Mouse (Mus musculus) embryonic facial prominence, embryonic 14.5 days (tissue): ENCODE measurements at regions not wholly inside any gene's neighbourhood (a gene's known extent, or its start where the extent isn't known, plus 50 kb on each side); places are given as distances from the start of the nearest gene placed in this dataset.
"Not testable (repeated sequence)": the region's sequence is repeated elsewhere in the genome, so short reads cannot be mapped to it uniquely, and the experiment has no call there.

Source experiments
- ATAC-seq: fragments of 200-750 bp; cut with Nextera tagmentation; 2 replicates; pipeline ENCODE4 v1.8.0; 2017; ENCODE audit warnings: low read depth, moderate number of reproducible peaks, moderate TSS enrichment
- DNase-seq: peaks from one replicate; pipeline ENCODE4 v3.0.0-alpha.2; 2015; ENCODE audit warnings: low spot score
- H3K27ac ChIP-seq: fragments of 300-500 bp; sonication (generic); replicated peaks from 2 replicates; pipeline ENCODE4 v1.5.1; 2014; ENCODE audit warnings: low read depth, mild to moderate bottlenecking, low read length, moderate library complexity
- H3K27me3 ChIP-seq: fragments of 300-500 bp; sonication (generic); replicated peaks from 2 replicates; pipeline ENCODE4 v1.6.1; 2014; ENCODE audit warnings: low read length; ENCODE audit not compliant: control insufficient read depth, insufficient read depth
- H3K36me3 ChIP-seq: fragments of 300-500 bp; sonication (generic); 2 replicates; pipeline ENCODE4 v1.6.1; 2014; ENCODE audit warnings: low read length, mixed read lengths; ENCODE audit not compliant: control insufficient read depth, insufficient read depth
- H3K4me1 ChIP-seq: fragments of 300-500 bp; sonication (generic); 2 replicates; pipeline ENCODE4 v1.6.1; 2014; ENCODE audit warnings: antibody characterized with exemption, low read length; ENCODE audit not compliant: control insufficient read depth, insufficient read depth
- H3K4me2 ChIP-seq: fragments of 300-500 bp; sonication (generic); 2 replicates; pipeline ENCODE4 v1.6.1; 2014; ENCODE audit warnings: low read depth, mild to moderate bottlenecking, low read length, moderate library complexity, mixed read lengths
- H3K4me3 ChIP-seq: fragments of 300-500 bp; sonication (generic); 2 replicates; pipeline ENCODE4 v1.5.1; 2014; ENCODE audit warnings: low read depth, mild to moderate bottlenecking, low read length
- H3K9ac ChIP-seq: fragments of 300-500 bp; sonication (generic); 2 replicates; pipeline ENCODE4 v1.6.1; 2014; ENCODE audit warnings: low read depth, mild to moderate bottlenecking, low read length, moderate library complexity, mixed read lengths
- H3K9me3 ChIP-seq: fragments of 300-500 bp; sonication (generic); 2 replicates; pipeline ENCODE4 v1.6.1; 2016; ENCODE audit warnings: low read length; ENCODE audit not compliant: control insufficient read depth
- WGBS: fragments of 180-500 bp; shearing (Covaris S2); extraction: QIAGEN DNeasy Blood & Tissue Kit; methylation state at CpG from one replicate; pipeline ENCODE4 v1.1.7; 2014; 5-methylcytosine and 5-hydroxymethylcytosine counted together

DNA sequence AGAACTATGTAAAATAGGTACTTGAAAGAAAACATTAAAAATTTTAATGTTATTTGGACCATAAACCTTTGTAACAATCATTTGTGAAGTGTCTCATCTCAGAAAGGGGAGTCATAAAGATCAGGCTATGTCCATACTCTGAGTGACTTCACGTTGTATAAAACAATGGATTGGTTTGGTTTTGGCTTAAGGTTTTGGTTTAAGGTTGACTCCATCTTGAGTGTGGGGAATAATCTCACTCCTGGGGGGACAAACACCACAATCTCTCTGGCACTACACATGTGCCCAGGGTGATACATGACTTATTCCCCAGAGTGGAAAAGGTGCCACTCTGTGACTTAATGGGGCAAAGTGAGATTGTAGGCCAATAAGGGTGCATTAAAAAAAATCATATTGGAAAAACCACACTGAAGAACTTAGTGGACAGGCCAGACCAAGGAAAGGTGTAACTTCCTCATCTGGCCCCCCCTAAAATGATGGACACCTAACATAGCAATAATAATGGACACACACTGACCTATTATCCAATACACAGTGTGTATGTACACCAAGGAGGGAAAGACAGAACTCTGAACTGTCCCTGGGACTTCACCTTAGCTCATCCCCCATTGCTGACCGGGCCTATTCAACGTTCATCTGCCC lies 89.2 kb upstream of the Cpsf6 start:
- Histone ChIP-seq H3K4me2 (no peak overlapping the region), H3K4me1 (0 out of 2 replicates have a peak, but pooled peaks cover 6% of the 10 kb centered on the region), H3K27me3 (no peaks in the 10 kb centered on the region), H3K9ac (no peak overlapping the region), H3K9me3 (peaks cover 3% of the 10 kb centered on the region; the same call in 1 of the 2 replicates), H3K36me3 (no peaks in the 10 kb centered on the region), H3K4me3 (no peak overlapping the region), H3K27ac (no peak overlapping the region)
- ATAC-seq, result no peak
- 93% methylated on average over 3 of the region's 3 CpGs for WGBS
- DNase-seq, result no peak

DNA sequence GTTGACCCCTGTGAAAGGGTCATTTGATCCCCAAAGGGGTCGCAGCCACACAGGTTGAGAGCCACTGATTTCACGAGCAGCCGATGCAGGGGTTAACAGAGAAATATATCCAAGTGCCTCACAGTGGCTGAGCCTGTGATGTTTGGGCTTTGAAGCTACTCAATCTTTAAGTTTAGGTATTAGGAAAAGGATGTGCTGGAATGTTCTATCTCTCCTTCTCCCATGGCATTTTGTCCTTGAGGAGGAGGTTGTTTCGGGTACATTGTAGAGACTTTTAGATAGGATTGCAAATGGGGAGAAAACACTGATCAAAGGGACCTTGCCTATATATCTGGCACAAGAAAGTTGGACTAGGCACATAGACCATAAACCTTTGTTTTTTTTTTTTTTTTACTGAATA lies 88.6 kb upstream of the Cpsf6 start:
- no peaks in the 10 kb centered on the region for H3K9me3 ChIP-seq
- no peak overlapping the region for H3K4me2 ChIP-seq
- WGBS, result 66% methylated on average over 4 of the region's 4 CpGs
- H3K9ac ChIP-seq, result no peak overlapping the region
- H3K4me3 ChIP-seq, result no peak overlapping the region
- H3K36me3 ChIP-seq, result no peaks in the 10 kb centered on the region
- H3K4me1 ChIP-seq, result 0 out of 2 replicates have a peak, but pooled peaks cover 6% of the 10 kb centered on the region
- no peak for ATAC-seq
- DNase-seq, result no peak
- H3K27me3 ChIP-seq, result no peaks in the 10 kb centered on the region
- H3K27ac ChIP-seq, result no peak overlapping the region

DNA sequence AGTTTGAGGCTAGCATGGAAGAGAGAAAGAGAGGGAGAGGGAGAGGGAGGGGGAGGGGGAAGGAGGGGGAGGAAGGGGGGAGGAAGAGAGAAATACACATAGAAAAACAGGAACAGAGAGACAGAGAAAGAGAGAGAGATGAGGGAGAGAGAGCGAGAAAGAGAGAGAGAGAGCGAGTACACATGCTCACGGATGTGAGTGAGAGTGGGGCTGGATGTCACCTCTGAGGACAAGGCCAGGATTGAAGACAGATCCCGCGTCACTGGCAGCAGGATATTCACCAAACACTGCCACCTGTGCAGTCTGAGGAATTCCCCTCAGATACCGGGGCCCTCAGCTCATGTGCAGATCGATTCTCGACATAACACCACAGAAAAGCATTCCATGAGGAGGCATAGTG lies 87.3 kb upstream of the Cpsf6 start:
- Histone ChIP-seq H3K4me2 (no peak overlapping the region), H3K27ac (no peak overlapping the region), H3K9ac (no peak overlapping the region), H3K27me3 (no peaks in the 10 kb centered on the region), H3K36me3 (no peaks in the 10 kb centered on the region), H3K4me3 (no peak overlapping the region), H3K9me3 (no peaks in the 10 kb centered on the region), H3K4me1 (0 out of 2 replicates have a peak, but pooled peaks cover 2% of the 10 kb centered on the region)
- no peak for ATAC-seq
- WGBS, result 87% methylated on average over 8 of the region's 8 CpGs
- no peak for DNase-seq

DNA sequence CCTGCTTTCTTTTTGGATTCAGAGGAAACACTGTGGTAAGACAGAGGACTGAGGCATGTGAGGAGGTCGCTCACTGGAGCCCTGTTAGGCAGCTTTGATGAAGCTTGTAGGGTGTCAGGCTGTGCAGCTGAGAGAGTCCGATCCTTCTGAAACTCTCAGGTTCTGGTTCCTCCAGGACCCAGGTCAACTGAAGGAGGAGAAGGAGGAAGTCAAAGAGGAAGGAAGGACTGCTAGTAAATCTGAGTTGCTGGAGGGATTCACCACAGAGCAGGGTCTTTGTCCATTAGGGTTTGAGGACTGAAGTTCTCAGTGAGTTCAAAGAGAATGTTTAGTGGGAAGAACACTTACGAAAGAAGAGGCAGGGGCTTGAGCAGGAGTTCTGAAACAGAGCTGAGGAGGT lies 86.6 kb upstream of the Cpsf6 start:
- no peak overlapping the region for H3K9ac ChIP-seq
- H3K27ac ChIP-seq, result no peak overlapping the region
- no peak for ATAC-seq
- no peaks in the 10 kb centered on the region for H3K36me3 ChIP-seq
- no peaks in the 10 kb centered on the region for H3K9me3 ChIP-seq
- no peak for DNase-seq
- no peak overlapping the region for H3K4me2 ChIP-seq
- no peak overlapping the region for H3K4me3 ChIP-seq
- WGBS, result 91% methylated on average over 3 of the region's 3 CpGs
- H3K4me1 ChIP-seq, result no peaks in the 10 kb centered on the region
- no peaks in the 10 kb centered on the region for H3K27me3 ChIP-seq

- H3K9me3 ChIP-seq, result no peaks in the 10 kb centered on the region
- H3K9ac ChIP-seq, result no peak overlapping the region
- H3K27ac ChIP-seq, result no peak overlapping the region
- no peak overlapping the region for H3K4me2 ChIP-seq
- no peaks in the 10 kb centered on the region for H3K4me1 ChIP-seq
- no peaks in the 10 kb centered on the region for H3K36me3 ChIP-seq
- no peak for DNase-seq
- no peak for ATAC-seq
- 78% methylated on average over 3 of the region's 3 CpGs for WGBS
- H3K4me3 ChIP-seq, result no peak overlapping the region
- H3K27me3 ChIP-seq, result no peaks in the 10 kb centered on the region
Measured at GRCm38 (mm10) chr10:117465671-117466250, 85.9 kb upstream of the Cpsf6 start.

- no peak overlapping the region for H3K9ac ChIP-seq
- no peaks in the 10 kb centered on the region for H3K9me3 ChIP-seq
- no peaks in the 10 kb centered on the region for H3K36me3 ChIP-seq
- ATAC-seq (no peak), DNase-seq (no peak)
- no peak overlapping the region for H3K27ac ChIP-seq
- WGBS, result 67% methylated on average over 12 of the region's 12 CpGs
- H3K4me2 ChIP-seq, result no peak overlapping the region
- H3K4me3 ChIP-seq, result no peak overlapping the region
- H3K4me1 ChIP-seq, result no peaks in the 10 kb centered on the region
- no peaks in the 10 kb centered on the region for H3K27me3 ChIP-seq
Measured at GRCm38 (mm10) chr10:117465058-117465660, 85.3 kb upstream of the Cpsf6 start.

- not testable (repeated sequence) for H3K36me3 ChIP-seq, ATAC-seq, DNase-seq, H3K9me3 ChIP-seq, H3K4me2 ChIP-seq, H3K9ac ChIP-seq, H3K27ac ChIP-seq, H3K4me1 ChIP-seq, H3K4me3 ChIP-seq, H3K27me3 ChIP-seq
Measured at GRCm38 (mm10) chr10:117464331-117464730, 84.5 kb upstream of the Cpsf6 start.

- no peak for ATAC-seq
- no peaks in the 10 kb centered on the region for H3K36me3 ChIP-seq
- no peaks in the 10 kb centered on the region for H3K9me3 ChIP-seq
- H3K27ac ChIP-seq, result no peak overlapping the region
- H3K27me3 ChIP-seq, result no peaks in the 10 kb centered on the region
- H3K4me2 ChIP-seq, result no peak overlapping the region
- no peaks in the 10 kb centered on the region for H3K4me1 ChIP-seq
- WGBS, result 92% methylated on average over 8 of the region's 8 CpGs
- no peak overlapping the region for H3K9ac ChIP-seq
- H3K4me3 ChIP-seq, result no peak overlapping the region
- no peak for DNase-seq
Measured at GRCm38 (mm10) chr10:117463636-117464035, 83.8 kb upstream of the Cpsf6 start.

- H3K4me2 ChIP-seq, result no peak overlapping the region
- H3K9me3 ChIP-seq, result no peaks in the 10 kb centered on the region
- H3K4me1 ChIP-seq, result no peaks in the 10 kb centered on the region
- no peaks in the 10 kb centered on the region for H3K36me3 ChIP-seq
- WGBS, result 96% methylated on average over 4 of the region's 4 CpGs
- DNase-seq (no peak), ATAC-seq (no peak)
- H3K27me3 ChIP-seq, result no peaks in the 10 kb centered on the region
- no peak overlapping the region for H3K27ac ChIP-seq
- H3K4me3 ChIP-seq, result no peak overlapping the region
- H3K9ac ChIP-seq, result no peak overlapping the region
Measured at GRCm38 (mm10) chr10:117462921-117463320, 83.1 kb upstream of the Cpsf6 start.
